Mouse (Mus musculus) right cerebral cortex, postnatal 36 days (tissue): Measurements from ENCODE around the gene Bspry.
A peak's percentile ranks its signal among the peaks of the same experiment; 100 is the strongest.
"Not testable (repeated sequence)": the region's sequence is repeated elsewhere in the genome, so short reads cannot be mapped to it uniquely, and the experiment has no call there.

ENCODE experiments used
- DNase-seq, 2 experiments: peaks; one replicate each; pipeline ENCODE4 v3.0.0; 2022; ENCODE audit warnings: low spot score in 2 of 2, mixed read lengths in 1 of 2

Gene Bspry

GRCm38 (mm10) chr4:62479937-62480708 lies at the start of gene Bspry:
Gene Bspry (plus strand): TSS chr4:62480053.
- DNase-seq, result no peak

GRCm38 (mm10) chr4:62430678-62431077 lies 49.2 kb upstream of the Bspry start:
- no peak for DNase-seq

DNA sequence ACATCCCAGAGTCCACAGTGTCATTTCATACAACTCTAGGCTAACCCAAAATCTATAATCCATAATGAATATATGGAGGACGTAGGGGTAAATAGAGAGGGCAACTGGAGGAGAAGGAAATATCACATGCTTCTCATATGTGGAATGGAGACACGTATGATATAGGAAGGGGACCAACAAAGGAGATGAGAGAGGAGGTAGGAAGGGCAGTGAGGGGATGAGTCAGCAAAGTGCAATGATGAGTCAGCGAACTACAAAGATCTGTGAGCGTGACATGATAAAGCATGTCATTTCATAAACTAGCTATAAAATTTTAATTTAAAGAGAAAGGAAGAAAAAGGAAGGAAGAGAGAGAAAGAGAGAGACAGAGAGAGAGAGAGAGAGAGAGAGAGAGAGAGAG lies 48.3 kb upstream of the Bspry start:
- no peak for DNase-seq

- no peak for DNase-seq
These were observed 45.6 kb upstream of the Bspry start for GRCm38 (mm10) chr4:62433939-62434870.

GRCm38 (mm10) chr4:62435081-62435480 lies 44.8 kb upstream of the Bspry start, which contains the start of gene Rnf183:
Gene Rnf183 (minus strand): TSS chr4:62435252.
- DNase-seq, result no peak

DNA sequence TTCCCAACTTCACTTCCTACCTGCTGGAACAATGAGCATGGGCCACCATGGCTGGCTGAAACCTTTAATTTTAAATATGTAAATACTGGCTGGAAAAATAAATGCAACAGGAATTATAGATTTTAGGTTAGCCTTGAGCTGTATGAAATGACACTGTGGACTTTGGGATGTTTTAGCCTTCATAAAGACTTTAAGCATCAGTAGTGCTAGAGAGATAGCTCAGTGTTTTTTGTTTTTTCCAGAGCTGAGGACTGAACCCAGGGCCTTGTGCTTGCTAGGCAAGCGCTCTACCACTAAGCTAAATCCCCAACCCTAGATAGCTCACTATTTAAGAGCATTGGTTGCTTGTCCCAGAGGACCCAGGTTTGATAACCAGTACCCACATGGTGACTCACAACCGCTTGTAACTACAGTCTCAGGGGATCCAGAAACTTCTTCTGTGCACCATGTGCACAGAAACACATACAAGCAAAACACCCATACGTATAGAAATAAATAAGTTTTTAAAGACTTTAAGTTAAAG lies 42.5 kb upstream of the Bspry start:
- DNase-seq, result no peak

DNA sequence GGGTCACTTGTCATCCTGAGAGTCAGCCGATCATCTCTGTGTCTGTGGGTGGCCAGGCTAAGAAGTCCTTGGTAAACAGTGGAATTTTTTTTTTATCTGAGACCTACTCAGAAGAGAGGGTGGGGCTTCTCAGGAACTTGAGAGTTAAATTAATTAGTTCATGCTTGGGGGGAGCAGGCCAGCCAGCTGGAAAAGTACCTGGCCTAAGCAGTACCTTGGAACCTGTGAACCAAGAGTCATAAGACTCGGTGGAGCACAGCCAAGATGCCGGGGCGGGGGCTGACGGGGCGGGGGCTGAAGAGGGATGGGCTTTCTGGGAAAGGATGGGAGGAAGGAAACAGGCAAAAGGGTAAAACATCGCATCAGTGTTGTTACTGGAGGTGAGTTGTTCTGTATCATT lies 42.0 kb upstream of the Bspry start:
- no peak for DNase-seq

- DNase-seq, result no peak
These were observed 40.1 kb upstream of the Bspry start for GRCm38 (mm10) chr4:62439793-62440192.

GRCm38 (mm10) chr4:62440544-62440943 lies 39.3 kb upstream of the Bspry start:
- no peak for DNase-seq

DNA sequence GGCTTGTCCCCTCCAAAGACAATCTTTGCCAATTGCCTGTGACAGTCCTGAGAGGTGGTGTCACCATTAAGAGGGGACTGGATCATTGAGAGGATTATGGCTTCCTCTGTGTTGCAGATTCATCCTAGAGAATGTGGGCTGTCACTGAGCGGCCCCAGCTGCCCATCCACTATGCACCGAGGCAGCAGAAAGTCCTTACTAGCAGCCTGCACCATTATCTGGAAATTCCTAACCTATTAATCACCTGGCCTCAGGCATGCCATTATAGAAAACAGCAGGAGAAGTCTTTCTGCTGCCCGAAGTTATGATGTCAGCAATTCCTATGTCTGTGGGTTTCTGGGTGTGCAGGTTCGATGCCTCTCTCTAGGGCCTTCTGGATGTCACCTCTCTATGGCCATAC lies 38.9 kb upstream of the Bspry start:
- DNase-seq, result no peak

- DNase-seq, result no peak
These were observed 24.9 kb upstream of the Bspry start for GRCm38 (mm10) chr4:62454995-62455394.

DNA sequence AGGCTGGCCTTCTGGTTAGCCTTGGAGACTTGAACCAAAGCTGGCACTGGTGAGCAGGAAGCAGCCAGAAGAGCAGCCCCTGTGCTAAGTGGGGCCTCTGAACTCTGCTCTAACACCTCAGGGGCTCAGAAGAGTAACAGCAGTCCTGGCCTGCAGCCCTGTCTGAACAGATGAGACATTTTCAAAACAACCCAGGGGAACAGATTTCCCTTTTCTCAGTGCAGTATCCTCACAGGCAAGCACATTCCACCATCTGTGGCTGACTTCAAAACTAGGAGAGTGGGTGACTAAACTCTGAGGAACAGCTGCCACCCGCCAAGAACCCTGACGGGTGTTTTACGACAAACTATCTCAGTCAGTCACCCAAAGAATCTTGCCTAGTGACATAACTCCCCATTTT lies 20.8 kb upstream of the Bspry start:
- peak; percentile 39 to 72 for DNase-seq

DNA sequence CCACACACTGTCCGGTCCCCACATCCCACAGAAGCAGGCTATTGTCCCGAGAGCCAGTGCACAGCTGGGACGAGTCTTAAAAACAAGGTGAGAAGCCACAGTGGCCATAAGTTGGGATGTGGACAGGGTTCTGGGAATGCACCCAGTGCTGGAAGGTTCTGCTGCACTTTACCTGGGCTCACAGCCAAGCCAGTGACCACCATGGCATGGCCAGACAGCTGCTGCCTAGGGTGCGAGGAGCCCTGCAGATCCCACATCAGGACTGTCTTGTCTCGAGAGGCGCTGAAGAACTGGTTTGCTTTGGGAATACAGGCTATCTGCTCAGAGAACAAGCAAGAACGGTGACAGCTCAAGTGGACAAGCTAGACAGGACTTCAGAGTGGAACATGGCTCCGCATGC lies 19.5 kb upstream of the Bspry start:
- no peak for DNase-seq

DNA sequence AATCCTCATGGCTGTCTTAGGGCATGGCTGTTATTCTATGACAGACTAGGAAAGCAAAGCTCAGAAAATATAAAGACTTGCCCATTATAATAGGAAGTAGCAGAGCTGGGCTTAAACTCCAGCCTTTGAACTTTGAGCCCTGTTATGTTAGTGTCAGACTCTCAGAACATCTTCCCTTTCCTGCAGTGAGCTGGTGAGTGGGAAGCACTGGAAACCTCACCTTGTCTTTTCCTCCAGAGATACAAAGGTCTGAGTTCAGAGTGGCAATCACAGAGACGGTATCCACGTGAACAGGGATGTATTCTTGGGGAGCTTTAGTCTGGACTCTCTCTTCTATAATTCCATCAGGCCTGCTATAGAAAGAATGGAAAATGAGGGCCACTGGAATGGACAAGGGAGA lies 16.7 kb upstream of the Bspry start:
- no peak for DNase-seq

GRCm38 (mm10) chr4:62468158-62468557 lies 11.7 kb upstream of the Bspry start:
- DNase-seq, result no peak

GRCm38 (mm10) chr4:62470598-62471051 lies 9.2 kb upstream of the Bspry start, which contains the start of gene Wdr31:
Gene Wdr31 (minus strand): TSS chr4:62470896.
- peak; percentile 72 for DNase-seq

DNA sequence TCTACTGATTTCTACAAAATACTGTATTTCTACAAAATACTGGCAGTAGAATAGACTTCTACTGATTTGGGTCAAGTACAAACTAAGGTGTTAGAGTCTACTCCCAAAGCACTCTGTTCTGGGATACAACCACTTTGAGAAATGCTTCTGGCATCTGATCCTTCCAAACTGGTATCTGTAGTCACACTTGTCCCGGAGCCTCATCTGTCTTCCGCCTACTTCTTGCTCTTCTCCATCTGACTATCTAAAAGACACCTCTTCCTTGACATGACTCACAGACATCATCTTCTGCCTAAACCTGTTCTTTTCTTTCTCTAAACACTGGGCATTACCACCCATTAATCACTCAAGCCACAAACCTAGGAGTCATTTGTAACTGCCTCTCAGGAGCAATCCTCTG lies 7.8 kb upstream of the Bspry start:
- peak in 1 of 2 experiments; percentile 45 for DNase-seq

- DNase-seq, result no peak
These were observed 4.7 kb upstream of the Bspry start for GRCm38 (mm10) chr4:62475131-62475530.

- DNase-seq, result no peak
These were observed 4.1 kb upstream of the Bspry start for GRCm38 (mm10) chr4:62475793-62476192.

DNA sequence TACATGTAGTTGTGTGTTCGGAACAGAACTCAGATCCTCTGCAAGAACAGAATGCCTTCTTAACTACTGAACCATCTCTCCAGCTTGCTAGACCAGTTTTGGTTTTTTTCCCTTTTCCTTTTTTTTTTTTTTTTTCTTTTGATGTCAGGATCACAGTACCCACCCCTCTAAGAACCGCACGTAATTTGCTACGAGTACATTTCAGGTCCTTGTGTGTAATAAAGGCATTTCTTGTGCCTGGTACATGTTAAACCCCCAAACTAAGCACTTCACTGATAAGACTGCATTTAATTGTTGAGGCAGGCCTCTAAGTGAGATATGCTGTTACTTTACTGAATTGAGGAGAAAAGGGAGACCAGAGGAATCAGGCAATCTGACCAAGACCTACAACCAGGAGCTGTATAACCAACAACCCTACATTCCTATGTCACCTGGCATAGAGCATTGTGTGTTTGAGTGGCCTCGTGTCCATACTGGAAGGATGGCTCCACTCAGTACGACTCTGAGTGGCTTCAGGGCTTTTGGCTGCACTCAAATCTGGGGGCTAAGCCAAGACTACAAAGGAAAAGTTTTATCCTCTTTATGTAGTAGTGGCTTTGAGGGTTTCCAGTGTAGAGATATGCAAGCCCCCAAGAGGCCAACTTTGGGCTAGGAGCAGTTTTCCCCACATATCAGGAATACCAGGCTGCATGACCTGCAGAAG lies 2.2 kb upstream of the Bspry start:
- DNase-seq, result no peak

GRCm38 (mm10) chr4:62479593-62479936 lies 288 bp upstream of the Bspry start:
- DNase-seq, result not testable (repeated sequence)
